Mouse (Mus musculus) thymus, postnatal 10 days (tissue): Measurements from ENCODE around the gene Efcc1.

ENCODE experiments used
- DNase-seq, 2 experiments: peaks; one replicate each; pipeline ENCODE4 v3.0.0; 2021; ENCODE audit warnings: low spot score in 2 of 2

The Efcc1 gene

DNA sequence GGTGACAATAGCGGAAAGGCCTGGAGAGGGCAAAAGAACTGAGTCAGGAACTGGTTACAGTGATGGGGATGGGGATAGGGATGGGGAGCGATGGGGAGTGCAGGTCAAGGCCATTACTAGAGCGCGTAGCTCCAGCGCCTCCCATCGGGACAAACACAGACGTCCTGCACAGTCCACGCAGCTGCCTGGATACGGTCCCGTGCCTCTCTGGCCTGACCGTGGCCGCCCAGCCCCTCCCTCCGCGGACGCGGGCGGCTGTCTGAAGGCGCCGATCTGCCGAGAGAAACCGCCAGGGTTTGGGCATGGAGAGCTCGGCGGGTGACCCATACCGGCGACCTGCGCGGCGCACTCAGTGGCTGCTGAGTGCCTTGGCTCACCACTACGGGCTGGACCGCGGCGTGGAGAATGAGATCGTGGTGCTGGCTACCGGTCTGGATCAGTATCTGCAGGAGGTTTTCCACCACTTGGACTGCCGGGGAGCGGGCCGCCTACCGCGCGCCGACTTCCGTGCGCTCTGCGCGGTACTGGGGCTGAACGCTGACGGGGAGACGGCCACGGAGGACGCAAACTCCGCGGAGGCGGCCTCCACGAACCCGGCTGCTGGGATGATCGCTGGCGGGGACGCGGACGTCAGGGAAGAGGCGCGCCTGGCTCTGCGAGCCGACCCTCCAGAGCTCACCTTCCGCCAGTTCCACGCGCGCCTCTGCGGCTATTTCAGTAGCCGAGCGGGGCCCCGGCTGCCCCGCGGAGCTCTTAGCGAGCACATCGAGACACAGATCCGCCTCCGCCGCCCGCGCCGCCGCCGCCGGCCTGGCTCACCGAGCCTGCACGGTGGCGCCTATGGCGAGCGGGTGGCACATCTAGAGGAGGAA is at the start of gene Efcc1:
TSS of gene Efcc1 (plus strand) at position 279 of the 872 bp plus-strand sequence.
- DNase-seq, result no peak

- no peak for DNase-seq
These were observed 34.7 kb upstream of the Efcc1 start for GRCm38 (mm10) chr6:87695947-87696346.

DNA sequence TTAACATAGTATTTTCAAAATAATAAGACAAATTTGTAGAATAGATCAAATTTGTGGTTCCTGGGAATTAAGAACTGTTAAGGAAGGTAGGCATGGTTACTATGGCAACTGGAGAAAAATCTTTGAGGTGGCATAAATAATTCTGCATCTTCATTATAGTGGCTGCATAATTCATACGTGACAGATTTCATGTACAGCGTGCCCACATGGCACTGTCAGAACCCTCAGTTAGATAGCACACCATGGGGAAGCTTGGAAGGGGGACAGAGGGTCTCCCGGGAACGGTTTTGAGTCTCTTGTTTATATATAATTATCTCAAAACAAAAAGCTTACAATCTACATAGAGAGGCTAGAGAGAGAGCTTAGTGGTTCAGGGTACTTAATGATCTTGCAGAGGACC is 34.1 kb upstream of the Efcc1 start:
- no peak for DNase-seq

DNA sequence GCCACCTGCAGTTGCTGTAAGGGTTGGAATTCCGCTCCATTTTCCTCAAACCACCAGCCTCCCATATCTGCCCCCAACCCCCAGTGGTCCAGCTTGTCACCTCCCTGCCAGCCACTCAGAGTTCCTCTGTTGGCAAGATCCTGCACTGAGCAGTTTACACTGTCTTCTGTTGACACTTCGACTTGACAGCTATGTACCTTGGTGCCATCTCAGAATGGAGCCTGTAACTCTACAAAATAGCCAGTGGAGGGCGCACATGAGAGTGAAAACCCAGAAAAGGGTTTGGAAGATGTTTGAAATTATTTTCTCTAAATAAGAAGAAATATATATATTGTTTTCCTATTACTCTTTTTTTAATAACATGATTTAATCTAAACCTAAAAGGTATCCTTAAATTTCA is 24.4 kb upstream of the Efcc1 start:
- peak in 1 of 2 experiments; percentile 17 for DNase-seq

GRCm38 (mm10) chr6:87712311-87712710 is 18.4 kb upstream of the Efcc1 start:
- no peak for DNase-seq

GRCm38 (mm10) chr6:87714091-87714490 is 16.6 kb upstream of the Efcc1 start:
- no peak for DNase-seq

GRCm38 (mm10) chr6:87722631-87723030 is 8.0 kb upstream of the Efcc1 start:
- DNase-seq, result peak; percentile 7 to 44

DNA sequence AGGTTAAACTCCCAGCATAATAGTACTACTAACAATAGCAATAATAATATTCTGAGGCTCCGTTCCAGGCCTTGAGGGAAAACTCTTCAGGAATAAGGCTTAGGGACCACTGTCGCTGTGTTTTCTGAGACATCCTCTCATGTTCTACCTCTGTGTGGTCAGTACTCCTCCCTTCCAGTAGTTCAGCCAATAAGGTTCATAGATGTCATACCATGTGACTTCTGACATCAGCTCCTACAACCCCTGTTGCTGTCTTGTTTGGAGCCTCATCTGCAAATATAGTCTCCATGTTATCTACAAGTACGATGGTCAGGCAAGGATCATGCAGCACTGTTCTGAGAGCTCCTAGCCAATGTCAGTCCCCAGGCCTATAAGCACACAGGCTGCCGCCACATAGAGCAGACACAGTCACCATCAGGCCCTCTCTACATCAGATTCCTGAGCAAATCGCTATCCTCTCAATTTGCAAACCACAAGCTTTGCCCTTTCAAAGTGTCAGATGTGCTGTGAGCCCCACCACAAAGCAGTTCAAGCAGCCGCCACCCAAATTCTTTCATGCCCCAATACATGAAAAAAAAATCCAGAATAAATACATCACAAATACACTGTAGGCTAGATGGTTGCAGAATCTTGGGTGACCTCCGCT is 5.3 kb upstream of the Efcc1 start:
- no peak for DNase-seq

DNA sequence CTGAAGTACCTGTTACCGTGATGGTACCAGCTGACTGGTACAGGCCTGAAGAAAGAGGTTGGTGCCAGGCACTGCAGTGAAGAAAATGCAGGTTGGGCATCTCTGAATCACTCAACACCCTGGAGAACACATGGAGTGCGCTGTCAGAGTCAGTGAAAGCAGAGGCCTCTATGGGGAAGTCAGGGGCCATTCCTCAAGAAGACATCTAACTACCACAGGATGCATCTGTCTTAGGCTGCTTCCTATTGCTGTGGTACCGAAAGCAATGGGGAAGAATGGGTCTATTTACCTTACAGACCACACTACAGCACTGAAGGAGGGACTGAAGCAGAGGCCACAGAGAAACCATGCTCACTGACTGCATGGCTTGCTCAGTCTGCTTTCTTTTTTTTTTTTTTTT is 2.6 kb upstream of the Efcc1 start:
- DNase-seq, result no peak

GRCm38 (mm10) chr6:87730141-87730540 is 528 bp upstream of the Efcc1 start:
- no peak for DNase-seq

DNA sequence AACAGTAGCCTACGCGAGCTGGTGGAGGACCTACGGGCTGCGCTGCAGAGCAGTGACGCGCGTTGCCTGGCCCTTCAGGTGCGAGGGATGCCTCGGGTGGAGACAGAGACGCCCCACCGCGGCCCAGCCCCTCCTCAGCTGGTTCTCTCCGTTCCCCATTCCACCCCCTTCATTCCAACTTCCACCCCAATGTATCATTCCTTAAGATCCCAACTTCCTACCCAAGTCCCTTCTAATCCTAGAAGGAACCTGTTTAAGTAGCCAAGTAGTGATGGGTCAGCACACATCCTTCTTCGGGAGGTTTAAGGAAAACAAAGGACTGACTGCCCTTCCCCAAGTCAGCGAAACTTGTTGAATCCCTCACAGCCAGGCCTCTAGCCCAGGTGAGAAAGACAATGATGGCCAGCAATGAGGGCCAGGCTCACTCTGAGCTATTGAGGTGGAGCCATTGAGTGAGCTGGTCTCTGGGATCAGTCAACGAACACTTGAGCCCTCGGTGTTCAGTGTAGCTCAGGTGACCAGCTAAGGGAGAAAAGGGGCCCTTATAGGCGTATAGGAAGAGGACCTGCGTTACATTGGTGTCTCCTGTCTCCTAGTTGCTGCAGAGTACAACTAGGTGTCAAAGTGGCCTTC is 910 bp downstream of the Efcc1 start:
- no peak for DNase-seq

DNA sequence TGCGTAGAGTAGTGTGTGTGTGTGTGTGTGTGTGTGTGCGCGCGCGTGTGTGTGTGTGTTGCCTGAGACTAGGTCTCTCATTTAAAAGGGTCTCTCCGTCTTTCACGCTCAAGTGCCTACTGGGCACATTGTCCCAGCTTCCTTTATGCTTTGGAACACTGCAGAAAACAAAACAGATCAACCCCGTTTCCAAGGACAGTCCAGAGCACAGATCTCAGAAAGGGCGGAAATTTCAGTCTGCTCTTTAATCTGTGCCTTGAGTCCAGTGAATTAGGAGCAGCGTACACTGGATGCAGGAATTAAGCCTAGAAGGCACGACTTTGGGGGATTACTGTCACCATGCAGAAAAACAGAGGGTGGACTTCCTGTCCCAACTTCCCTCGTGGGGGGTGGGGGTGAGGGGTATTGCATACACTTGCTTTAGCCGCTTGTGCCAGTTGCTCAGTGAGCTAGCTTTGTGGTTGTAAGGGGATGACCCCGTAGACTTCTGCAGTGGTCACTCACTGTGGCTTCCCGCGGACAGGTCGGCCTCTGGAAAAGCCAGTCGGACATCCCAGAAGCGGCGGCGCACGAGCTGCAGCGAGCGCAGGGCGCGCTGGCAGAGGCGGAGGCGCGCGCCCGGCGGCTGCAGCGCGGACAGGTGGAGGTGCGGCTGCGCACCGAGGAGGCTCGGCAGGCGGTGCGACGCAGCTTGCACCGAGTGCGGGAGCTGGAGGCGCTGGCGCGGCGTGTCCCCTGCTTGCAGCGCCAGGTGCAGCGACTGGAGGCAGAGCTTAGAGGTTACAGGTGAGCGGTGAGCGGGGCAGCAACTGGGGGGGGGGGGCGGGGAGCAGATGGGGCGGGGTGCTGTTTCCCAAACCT is 1.7 kb downstream of the Efcc1 start:
- DNase-seq, result no peak

DNA sequence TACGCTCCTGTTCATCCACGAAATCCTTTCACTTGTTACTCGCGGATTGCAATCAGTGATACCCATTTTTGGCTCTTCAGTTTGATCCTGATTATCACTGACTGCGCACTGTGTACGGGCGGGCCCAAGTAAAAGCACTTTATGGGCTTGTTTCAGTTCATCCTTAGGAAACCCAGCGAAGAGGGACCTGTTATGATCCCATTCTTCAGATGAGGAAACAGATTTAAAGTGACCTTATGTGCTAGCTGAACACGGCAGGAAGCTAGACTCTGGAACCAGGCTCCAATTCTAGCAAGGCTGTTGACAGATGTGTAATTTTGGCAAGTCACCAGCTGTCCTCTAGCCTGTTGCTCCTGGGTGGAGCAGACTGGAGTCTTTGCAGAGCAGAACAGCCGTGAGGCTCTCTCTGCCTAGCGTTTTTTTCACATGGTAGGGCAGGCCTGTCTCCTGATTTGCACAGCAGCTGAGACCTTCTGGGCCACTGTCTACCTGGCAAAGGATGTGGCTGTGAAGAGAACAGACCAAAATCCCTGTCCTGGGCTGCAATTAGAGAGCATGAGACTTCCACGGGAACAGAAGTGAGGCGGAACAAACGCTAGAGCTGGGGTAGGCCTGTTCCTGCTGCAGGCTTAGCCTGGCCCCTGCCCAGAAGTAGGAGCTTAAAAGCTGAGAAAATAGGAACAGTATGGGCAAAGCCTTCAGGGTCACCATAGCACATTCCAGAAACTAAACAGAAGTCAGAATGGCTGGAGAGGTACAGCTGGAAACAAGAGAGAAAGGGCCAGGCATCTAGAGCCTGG is 2.7 kb downstream of the Efcc1 start:
- DNase-seq, result no peak

- DNase-seq, result no peak
These were observed 3.5 kb downstream of the Efcc1 start for GRCm38 (mm10) chr6:87734136-87734535.

- DNase-seq, result no peak
These were observed 6.3 kb downstream of the Efcc1 start for GRCm38 (mm10) chr6:87736923-87737322.

DNA sequence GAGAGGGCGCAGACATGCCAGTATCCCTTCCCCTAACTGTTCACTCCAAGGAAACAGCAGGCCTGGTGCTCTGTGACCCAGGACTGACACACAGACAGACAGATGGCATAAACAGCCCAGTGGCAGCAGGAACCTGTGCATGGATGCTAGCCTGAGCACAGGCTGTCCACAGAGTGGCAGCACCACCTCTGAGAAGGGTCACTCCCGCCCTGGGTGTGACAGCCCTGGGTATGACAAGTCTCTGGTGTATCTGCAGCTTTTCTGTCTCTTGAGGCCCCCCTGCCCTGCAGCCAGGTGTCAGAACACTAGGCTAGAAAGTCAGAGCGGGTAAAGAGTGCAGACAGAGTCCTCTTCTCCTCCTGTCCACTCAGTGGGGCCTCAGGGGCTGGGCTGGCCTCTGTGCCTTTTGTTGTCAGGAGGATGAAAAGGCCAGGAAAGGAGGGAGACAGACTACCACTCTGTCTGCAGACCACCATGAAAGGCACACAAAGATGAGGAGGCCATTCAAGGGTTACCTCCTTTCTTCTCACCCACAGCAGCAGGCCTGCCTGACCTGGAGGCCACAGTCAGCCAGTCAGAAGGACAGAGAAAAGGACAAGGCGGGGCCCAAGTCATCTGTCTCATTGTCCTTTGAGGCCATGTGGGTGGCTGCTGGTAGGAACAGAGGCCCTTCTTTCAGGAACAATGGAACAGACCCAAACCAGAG is 7.4 kb downstream of the Efcc1 start:
- no peak for DNase-seq

GRCm38 (mm10) chr6:87739898-87740297 is 9.2 kb downstream of the Efcc1 start:
- no peak for DNase-seq

GRCm38 (mm10) chr6:87740496-87740895 is 9.8 kb downstream of the Efcc1 start:
- no peak for DNase-seq

DNA sequence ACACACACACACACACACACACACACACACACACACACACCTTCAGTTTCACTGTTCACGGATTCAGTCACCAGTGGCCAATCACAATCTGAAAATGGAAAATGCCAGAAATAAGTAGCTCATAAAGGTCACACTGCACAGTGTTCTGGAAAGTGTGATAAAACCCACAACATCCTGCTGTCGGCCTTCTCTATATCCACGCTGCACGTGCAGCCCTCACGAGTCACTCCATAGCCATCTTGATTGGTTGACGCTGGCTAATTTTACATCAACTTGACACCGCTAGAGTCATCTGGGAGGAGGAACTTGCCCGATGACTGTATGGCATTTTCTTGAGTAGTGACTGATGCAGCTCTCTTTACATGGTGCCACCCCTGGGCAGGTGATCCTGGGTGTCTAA is 11.3 kb downstream of the Efcc1 start:
- DNase-seq, result no peak

- no peak for DNase-seq
These were observed 12.1 kb downstream of the Efcc1 start for GRCm38 (mm10) chr6:87742804-87743203.
